Mouse (Mus musculus): ENCODE measurements around the gene Myo18a. TPM values are rescaled to one million over a fixed set of nuclear protein-coding genes. Genes with fewer than 3 reads are reported as not detected.

Myo18a gene
- polyA plus RNA-seq, 1 experiment from 2014 or later: 30.0 TPM

DNA sequence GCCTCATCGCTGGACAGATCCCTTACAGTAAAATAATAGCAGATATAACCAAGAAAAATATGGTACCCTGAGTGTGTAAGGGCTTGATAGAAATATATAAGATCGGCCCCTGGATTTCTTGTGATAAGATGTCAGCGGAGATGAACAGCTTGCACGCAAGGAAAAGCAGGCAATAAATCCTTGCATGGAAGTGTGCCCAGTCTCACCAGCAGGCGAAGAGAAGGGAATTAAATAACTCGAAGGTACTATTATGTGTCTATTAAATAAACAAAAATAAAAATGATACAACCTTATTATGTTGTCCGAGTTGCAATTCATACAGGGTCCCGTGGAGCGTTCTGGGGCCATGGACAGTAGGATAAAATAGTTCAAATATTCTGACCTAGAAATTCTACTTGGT, 133.0 kb downstream of the Myo18a start:
- WGBS: 42% methylated on average over 9 of the region's 9 CpGs
- H3K9me3 ChIP-seq (replicated peaks; ENCODE audit: control insufficient read depth, low read length): no peaks in the 10 kb centered on the region
- H3K36me3 ChIP-seq (ENCODE audit: control insufficient read depth, insufficient read depth, low read length): no peaks in the 10 kb centered on the region
- peak overlapping the region; percentile 63 for H3K9ac ChIP-seq (ENCODE audit: low read length)
- H3K27ac ChIP-seq (ENCODE audit: low read depth, low read length): peak overlapping the region; percentile 96
- H3K4me2 ChIP-seq (ENCODE audit: low read length): peak overlapping the region; percentile 49
- peak; percentile 75 for DNase-seq (ENCODE audit: low spot score)
- H3K27me3 ChIP-seq (replicated peaks; ENCODE audit: control insufficient read depth, insufficient read depth, low read length): no peaks in the 10 kb centered on the region
- ATAC-seq: no peak
- H3K4me3 ChIP-seq (ENCODE audit: low read depth, low read length): no peak overlapping the region
- H3K4me1 ChIP-seq (ENCODE audit: control insufficient read depth, insufficient read depth, low read length): peaks cover 70% of the 10 kb centered on the region

DNA sequence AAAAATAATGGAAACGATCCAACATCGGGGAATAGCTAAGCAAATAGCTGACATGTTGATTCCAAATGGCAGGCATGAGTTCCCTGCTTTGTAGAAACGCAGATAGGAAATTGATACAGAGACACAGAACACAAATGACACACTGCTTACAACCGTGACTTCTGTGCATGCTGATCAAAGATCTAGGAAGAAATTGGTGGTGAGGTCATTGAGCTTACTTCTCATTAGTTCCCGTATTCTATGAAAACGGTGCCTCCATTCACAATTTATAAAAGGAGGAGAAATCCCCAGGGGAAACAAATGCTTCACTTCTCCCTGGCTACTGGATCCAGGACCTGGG, 133.4 kb downstream of the Myo18a start:
- no peaks in the 10 kb centered on the region for H3K36me3 ChIP-seq (ENCODE audit: control insufficient read depth, insufficient read depth, low read length)
- peak overlapping the region; percentile 96 for H3K27ac ChIP-seq (ENCODE audit: low read depth, low read length)
- 6% methylated on average over 6 of the region's 6 CpGs for WGBS
- H3K4me2 ChIP-seq (ENCODE audit: low read length): peak overlapping the region; percentile 49
- peaks cover 70% of the 10 kb centered on the region for H3K4me1 ChIP-seq (ENCODE audit: control insufficient read depth, insufficient read depth, low read length)
- H3K9ac ChIP-seq (ENCODE audit: low read length): peak overlapping the region; percentile 63
- DNase-seq (ENCODE audit: low spot score) (peak; percentile 70), ATAC-seq (no peak)
- H3K4me3 ChIP-seq (ENCODE audit: low read depth, low read length): peak overlapping the region; percentile 13; the same call in 1 of the 2 replicates
- H3K27me3 ChIP-seq (replicated peaks; ENCODE audit: control insufficient read depth, insufficient read depth, low read length): no peaks in the 10 kb centered on the region
- H3K9me3 ChIP-seq (replicated peaks; ENCODE audit: control insufficient read depth, low read length): no peaks in the 10 kb centered on the region

DNA sequence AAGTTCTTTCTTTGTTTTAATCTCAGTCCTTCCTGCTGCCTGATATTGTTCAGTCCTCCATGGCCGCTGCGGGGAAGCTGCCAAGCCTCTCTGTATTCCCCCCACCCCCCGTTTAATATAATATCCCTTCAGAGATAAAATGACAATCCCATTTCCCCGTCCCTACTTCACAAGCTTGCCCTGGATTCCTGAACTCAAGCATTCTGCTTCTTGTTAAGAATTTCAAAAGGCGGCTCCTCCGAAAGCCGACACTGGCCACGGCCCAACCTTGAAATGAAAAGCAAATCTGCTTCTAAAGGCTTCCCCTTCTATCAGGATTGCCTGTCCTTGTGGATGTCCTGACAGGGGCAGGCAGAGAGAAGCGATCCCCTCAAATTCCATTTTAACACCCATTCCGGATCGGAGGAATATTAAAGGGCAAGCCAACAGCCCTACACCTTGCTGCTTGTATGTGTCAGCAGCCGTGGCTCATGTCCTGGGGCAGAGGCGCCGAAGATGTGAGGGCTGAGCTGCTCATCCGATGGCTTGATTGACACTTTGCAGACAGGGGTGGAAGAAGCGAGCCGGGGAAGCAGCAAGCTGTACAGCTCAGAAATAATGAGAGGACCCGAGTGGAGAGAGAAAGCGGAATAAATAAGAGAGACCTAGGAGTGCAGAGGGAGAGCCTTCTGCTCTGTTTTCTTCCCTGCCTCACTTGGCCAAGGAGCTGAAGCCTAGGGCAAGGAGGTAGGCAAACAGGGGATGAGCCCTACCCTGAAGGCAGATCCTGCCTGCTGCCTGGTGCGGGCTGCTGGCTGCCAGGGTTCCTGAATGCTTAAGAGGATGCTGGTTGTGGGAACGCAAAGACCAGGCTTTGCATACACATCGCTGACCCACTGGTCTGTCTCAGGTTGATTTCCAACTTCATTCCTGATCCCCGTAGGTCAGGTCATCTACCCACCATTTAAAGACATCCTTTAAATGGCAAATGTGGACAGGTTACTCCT, 134.1 kb downstream of the Myo18a start:
- ATAC-seq (no peak), DNase-seq (ENCODE audit: low spot score) (peak; percentile 72)
- WGBS: 4% methylated on average over 23 of the region's 23 CpGs

DNA sequence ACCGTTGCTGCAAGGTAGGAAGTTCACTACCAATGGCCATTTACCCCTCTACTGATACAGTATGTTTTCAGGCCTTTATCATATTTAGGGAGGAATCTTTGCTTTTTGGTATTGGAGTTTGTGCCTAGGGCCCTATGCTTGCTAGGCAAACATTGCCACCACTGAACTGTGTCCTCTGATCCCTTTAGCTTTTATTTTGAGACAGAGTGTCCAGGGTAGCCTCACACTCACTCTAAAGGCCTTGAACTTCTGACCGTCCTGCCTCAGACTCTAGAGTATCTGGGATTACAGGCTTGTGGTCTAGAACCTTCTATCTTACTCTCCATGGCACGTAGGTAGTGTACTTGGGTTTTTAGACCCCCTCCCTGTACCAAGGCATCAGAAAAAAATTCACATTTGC, 137.1 kb downstream of the Myo18a start:
- Histone ChIP-seq H3K9ac (ENCODE audit: low read length) (no peak overlapping the region), H3K4me3 (ENCODE audit: low read depth, low read length) (no peak overlapping the region), H3K9me3 (replicated peaks; ENCODE audit: control insufficient read depth, low read length) (no peaks in the 10 kb centered on the region), H3K4me1 (ENCODE audit: control insufficient read depth, insufficient read depth, low read length) (peaks cover 60% of the 10 kb centered on the region), H3K27ac (ENCODE audit: low read depth, low read length) (no peak overlapping the region), H3K27me3 (replicated peaks; ENCODE audit: control insufficient read depth, insufficient read depth, low read length) (no peaks in the 10 kb centered on the region), H3K36me3 (ENCODE audit: control insufficient read depth, insufficient read depth, low read length) (no peaks in the 10 kb centered on the region), H3K4me2 (ENCODE audit: low read length) (no peak overlapping the region)
- ATAC-seq (no peak), DNase-seq (ENCODE audit: low spot score) (no peak)
- WGBS: 91% methylated on average over 3 of the region's 3 CpGs

More for the DNA sequence above, 134.1 kb downstream of the Myo18a start:
- Histone ChIP-seq H3K9ac (ENCODE audit: low read length) (peak overlapping the region; percentile 63), H3K27me3 (replicated peaks; ENCODE audit: control insufficient read depth, insufficient read depth, low read length) (no peaks in the 10 kb centered on the region), H3K4me3 (ENCODE audit: low read depth, low read length) (peak overlapping the region; percentile 13), H3K4me2 (ENCODE audit: low read length) (peak overlapping the region; percentile 49), H3K9me3 (replicated peaks; ENCODE audit: control insufficient read depth, low read length) (no peaks in the 10 kb centered on the region), H3K36me3 (ENCODE audit: control insufficient read depth, insufficient read depth, low read length) (no peaks in the 10 kb centered on the region), H3K4me1 (ENCODE audit: control insufficient read depth, insufficient read depth, low read length) (peaks cover 72% of the 10 kb centered on the region), H3K27ac (ENCODE audit: low read depth, low read length) (peak overlapping the region; percentile 96)

DNA sequence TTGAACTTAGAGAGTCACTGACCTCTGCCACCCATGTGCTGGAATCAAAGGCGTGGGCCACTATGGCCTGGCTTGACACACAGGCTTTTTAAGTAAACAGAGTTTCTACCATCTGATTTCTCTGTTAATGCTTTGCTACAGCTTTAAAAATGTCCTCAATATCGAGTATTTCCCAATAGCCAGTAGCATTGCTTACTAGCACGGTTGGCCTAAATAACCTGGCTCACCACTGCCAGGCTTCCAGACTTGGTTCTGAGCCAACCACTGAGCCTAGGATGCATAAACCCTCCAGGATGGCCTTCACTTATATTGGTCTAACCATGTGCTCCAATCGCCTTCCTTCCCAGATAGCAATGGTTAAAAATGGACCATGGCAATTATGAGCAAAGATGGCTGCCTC, 137.7 kb downstream of the Myo18a start:
- DNase-seq (ENCODE audit: low spot score) (no peak), ATAC-seq (no peak)
- Histone ChIP-seq H3K27me3 (replicated peaks; ENCODE audit: control insufficient read depth, insufficient read depth, low read length) (no peaks in the 10 kb centered on the region), H3K27ac (ENCODE audit: low read depth, low read length) (no peak overlapping the region), H3K9me3 (replicated peaks; ENCODE audit: control insufficient read depth, low read length) (no peaks in the 10 kb centered on the region), H3K4me2 (ENCODE audit: low read length) (no peak overlapping the region), H3K4me3 (ENCODE audit: low read depth, low read length) (no peak overlapping the region), H3K9ac (ENCODE audit: low read length) (no peak overlapping the region), H3K36me3 (ENCODE audit: control insufficient read depth, insufficient read depth, low read length) (no peaks in the 10 kb centered on the region), H3K4me1 (ENCODE audit: control insufficient read depth, insufficient read depth, low read length) (peaks cover 55% of the 10 kb centered on the region)
- WGBS: 86% methylated on average over 4 of the region's 4 CpGs

DNA sequence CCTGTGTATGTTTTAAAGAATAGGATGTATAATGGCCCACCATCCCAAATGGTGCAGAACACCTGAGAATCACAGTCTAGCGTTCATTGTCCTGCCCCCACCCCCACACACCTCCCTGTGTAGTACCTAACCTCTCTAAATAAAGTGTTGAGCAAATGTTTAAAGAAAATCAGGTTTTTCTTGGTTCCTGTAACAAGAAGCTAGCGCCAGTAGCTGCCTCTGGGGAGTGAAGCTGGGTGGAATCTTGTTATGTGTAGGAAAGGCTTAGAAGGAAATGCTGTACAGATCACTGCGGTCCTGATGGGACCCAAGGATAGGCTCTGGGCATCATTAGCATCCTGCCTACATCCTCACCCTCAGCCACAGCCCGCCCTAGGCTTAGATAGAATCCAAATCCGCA, 138.3 kb downstream of the Myo18a start:
- 53% methylated on average over 5 of the region's 5 CpGs for WGBS
- DNase-seq (ENCODE audit: low spot score) (no peak), ATAC-seq (no peak)
- no peak overlapping the region for H3K9ac ChIP-seq (ENCODE audit: low read length)
- no peaks in the 10 kb centered on the region for H3K36me3 ChIP-seq (ENCODE audit: control insufficient read depth, insufficient read depth, low read length)
- no peak overlapping the region for H3K4me3 ChIP-seq (ENCODE audit: low read depth, low read length)
- H3K4me1 ChIP-seq (ENCODE audit: control insufficient read depth, insufficient read depth, low read length): peaks cover 53% of the 10 kb centered on the region
- H3K27ac ChIP-seq (ENCODE audit: low read depth, low read length): peak overlapping the region; percentile 68
- no peaks in the 10 kb centered on the region for H3K9me3 ChIP-seq (replicated peaks; ENCODE audit: control insufficient read depth, low read length)
- H3K4me2 ChIP-seq (ENCODE audit: low read length): no peak overlapping the region
- no peaks in the 10 kb centered on the region for H3K27me3 ChIP-seq (replicated peaks; ENCODE audit: control insufficient read depth, insufficient read depth, low read length)

DNA sequence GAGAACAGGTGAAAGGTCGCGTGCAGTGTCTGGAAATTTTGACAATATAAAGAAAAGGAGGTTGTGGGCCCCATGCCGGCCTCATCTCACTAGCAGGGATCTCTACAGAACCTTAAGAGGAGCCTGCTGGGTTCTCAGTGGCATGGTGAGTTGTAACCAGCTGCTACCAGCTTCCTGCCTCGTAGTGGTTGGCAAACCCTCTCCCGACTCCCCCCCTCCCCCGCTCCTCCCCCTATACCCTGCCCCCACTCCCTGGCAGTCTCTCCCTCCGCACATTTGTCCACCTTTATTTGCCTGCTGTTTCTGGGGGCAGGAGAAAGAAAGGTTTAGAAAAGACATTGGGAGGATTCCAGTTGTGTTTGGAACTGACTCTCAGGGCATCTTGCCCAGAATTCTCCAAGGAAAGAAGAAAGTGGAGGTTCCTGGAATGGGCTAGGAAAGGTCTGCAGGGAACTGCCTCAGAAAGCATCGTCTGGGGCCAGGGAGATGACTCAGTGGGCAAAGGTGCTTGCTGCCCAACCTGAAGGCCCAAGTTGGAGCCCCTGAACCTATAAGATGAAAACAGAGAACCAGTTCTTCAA, 138.8 kb downstream of the Myo18a start:
- H3K27ac ChIP-seq (ENCODE audit: low read depth, low read length): peak overlapping the region; percentile 68
- peak; percentile 64 for DNase-seq (ENCODE audit: low spot score)
- no peak overlapping the region for H3K4me3 ChIP-seq (ENCODE audit: low read depth, low read length)
- H3K4me1 ChIP-seq (ENCODE audit: control insufficient read depth, insufficient read depth, low read length): peaks cover 53% of the 10 kb centered on the region
- WGBS: 26% methylated on average over 8 of the region's 8 CpGs
- no peaks in the 10 kb centered on the region for H3K27me3 ChIP-seq (replicated peaks; ENCODE audit: control insufficient read depth, insufficient read depth, low read length)
- no peak overlapping the region for H3K4me2 ChIP-seq (ENCODE audit: low read length)
- 0 out of 2 replicates have a peak overlapping the region, but pooled peaks have one; percentile 8 for H3K9ac ChIP-seq (ENCODE audit: low read length)
- H3K36me3 ChIP-seq (ENCODE audit: control insufficient read depth, insufficient read depth, low read length): no peaks in the 10 kb centered on the region
- no peaks in the 10 kb centered on the region for H3K9me3 ChIP-seq (replicated peaks; ENCODE audit: control insufficient read depth, low read length)
- peak; percentile 42; the same call in 1 of the 2 replicates for ATAC-seq

DNA sequence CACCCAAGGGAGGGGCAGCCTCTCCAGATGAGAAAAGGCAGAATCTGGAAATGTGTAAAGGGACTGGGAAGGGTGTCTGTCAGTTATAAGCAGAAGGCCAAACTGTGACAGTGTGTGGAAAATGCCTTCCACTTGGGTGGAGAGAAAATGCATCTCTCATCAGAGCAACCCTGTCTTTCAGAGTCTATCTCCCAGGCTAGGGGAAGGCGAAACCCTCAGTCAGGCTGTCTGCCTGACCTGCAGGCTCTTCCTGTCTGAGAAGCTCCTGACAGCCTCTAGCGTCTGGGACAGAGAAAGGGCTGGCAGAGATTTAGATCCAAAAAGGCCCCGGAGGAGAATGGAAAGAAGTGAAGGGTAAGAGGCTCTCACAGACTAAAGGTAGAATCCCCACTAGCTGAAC, 140.7 kb downstream of the Myo18a start:
- H3K4me3 ChIP-seq (ENCODE audit: low read depth, low read length): no peak overlapping the region
- no peaks in the 10 kb centered on the region for H3K27me3 ChIP-seq (replicated peaks; ENCODE audit: control insufficient read depth, insufficient read depth, low read length)
- DNase-seq (ENCODE audit: low spot score): no peak
- peaks cover 40% of the 10 kb centered on the region for H3K4me1 ChIP-seq (ENCODE audit: control insufficient read depth, insufficient read depth, low read length)
- peak overlapping the region; percentile 58; the same call in 1 of the 2 replicates for H3K27ac ChIP-seq (ENCODE audit: low read depth, low read length)
- H3K9ac ChIP-seq (ENCODE audit: low read length): no peak overlapping the region
- H3K9me3 ChIP-seq (replicated peaks; ENCODE audit: control insufficient read depth, low read length): no peaks in the 10 kb centered on the region
- H3K36me3 ChIP-seq (ENCODE audit: control insufficient read depth, insufficient read depth, low read length): no peaks in the 10 kb centered on the region
- WGBS: 41% methylated on average over 3 of the region's 3 CpGs
- ATAC-seq: no peak
- H3K4me2 ChIP-seq (ENCODE audit: low read length): no peak overlapping the region

DNA sequence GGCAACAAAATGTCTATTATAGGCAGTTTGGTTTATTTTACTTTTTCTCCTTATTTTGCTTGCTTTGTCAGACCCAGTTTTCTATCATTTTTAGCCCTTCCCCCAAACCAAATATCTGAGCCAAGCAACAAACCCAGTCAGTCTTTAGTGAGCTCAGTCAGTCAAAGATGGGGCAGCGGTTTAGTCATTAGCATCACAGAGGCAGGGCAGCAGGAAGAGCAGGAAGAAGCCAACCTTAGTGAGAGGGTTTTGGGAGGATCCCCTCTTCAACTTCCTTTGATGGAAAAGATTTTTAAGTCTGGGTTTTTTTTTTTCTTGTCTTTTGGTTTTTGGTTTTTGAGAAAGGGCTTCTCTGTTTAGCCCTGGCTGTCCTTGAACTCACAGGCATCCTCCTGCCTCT, 141.7 kb downstream of the Myo18a start:
- no peaks in the 10 kb centered on the region for H3K27me3 ChIP-seq (replicated peaks; ENCODE audit: control insufficient read depth, insufficient read depth, low read length)
- DNase-seq (ENCODE audit: low spot score) (no peak), ATAC-seq (no peak)
- no peaks in the 10 kb centered on the region for H3K36me3 ChIP-seq (ENCODE audit: control insufficient read depth, insufficient read depth, low read length)
- no peak overlapping the region for H3K4me3 ChIP-seq (ENCODE audit: low read depth, low read length)
- no peak overlapping the region for H3K27ac ChIP-seq (ENCODE audit: low read depth, low read length)
- no peak overlapping the region for H3K9ac ChIP-seq (ENCODE audit: low read length)
- 37% methylated on average over 1 of the region's 1 CpGs for WGBS
- peaks cover 46% of the 10 kb centered on the region for H3K4me1 ChIP-seq (ENCODE audit: control insufficient read depth, insufficient read depth, low read length)
- no peaks in the 10 kb centered on the region for H3K9me3 ChIP-seq (replicated peaks; ENCODE audit: control insufficient read depth, low read length)
- H3K4me2 ChIP-seq (ENCODE audit: low read length): no peak overlapping the region

Data from forebrain, embryonic 14.5 days (tissue).